Mouse (Mus musculus): ENCODE measurements around the gene Smarcc2.

Smarcc2 gene

DNA sequence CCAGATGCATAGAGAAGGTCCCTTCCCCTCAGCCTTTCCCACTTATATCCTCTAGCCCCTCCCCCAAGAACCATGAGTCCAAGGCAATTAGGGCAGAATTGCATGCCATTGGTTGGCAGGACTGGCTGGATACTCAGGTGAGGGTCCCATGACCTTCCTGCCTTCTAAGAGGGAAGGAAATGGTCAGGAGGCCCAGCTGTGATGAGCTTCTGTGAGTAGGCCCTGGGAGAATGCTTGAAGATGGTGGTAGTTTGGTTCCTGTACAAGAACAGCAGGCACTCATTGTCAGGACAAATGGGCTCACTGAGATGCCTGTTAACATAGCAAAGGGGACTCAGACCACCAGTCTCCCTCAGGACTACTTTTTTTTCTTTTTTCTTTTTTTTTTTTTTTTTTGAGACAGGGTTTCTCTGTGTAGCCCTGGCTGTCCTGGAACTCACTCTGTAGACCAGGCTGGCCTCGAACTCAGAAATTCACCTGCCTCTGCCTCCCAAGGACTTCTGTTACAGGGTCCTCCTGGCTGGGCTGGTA, 79.4 kb downstream of the Smarcc2 start:
- TF ChIP-seq GATA4 (IDR thresholded peaks at IDR 0.05; ENCODE audit: insufficient replicate concordance, low read length), result no peak
